Mouse (Mus musculus) hematopoietic stem cell, adult 5-6 weeks (primary cell): Measurements from ENCODE around the gene 3110021N24Rik. TPM values are rescaled to one million over a fixed set of nuclear protein-coding genes. Genes with fewer than 3 reads are reported as not detected.
"Not testable (repeated sequence)": the region's sequence is repeated elsewhere in the genome, so short reads cannot be mapped to it uniquely, and the experiment has no call there.

Experiments
- ATAC-seq, 2 experiments: fragments of 125-278 bp in 1 of 2; replicated peaks in 1 of 2; 2 replicates each; pipeline ENCODE4 v1.8.0; 2016 to 2017; ENCODE audit warnings: inconsistent platforms in 2 of 2, mild to moderate bottlenecking in 2 of 2, moderate number of reproducible peaks in 2 of 2, low read depth in 1 of 2, moderate TSS enrichment in 1 of 2; ENCODE audit not compliant: low FRiP score in 2 of 2, poor library complexity in 2 of 2, severe bottlenecking in 2 of 2, insufficient read depth in 1 of 2, low TSS enrichment in 1 of 2
- total RNA-seq: library from RNA; stranded (forward); fragments of 172-1452, 232-1000 nt; gene quantifications from 2 replicates; pipeline ENCODE4 v1.2.3, GENCODE M21; 2017

The 3110021N24Rik gene
- not detected in 2 replicates for total RNA-seq

DNA sequence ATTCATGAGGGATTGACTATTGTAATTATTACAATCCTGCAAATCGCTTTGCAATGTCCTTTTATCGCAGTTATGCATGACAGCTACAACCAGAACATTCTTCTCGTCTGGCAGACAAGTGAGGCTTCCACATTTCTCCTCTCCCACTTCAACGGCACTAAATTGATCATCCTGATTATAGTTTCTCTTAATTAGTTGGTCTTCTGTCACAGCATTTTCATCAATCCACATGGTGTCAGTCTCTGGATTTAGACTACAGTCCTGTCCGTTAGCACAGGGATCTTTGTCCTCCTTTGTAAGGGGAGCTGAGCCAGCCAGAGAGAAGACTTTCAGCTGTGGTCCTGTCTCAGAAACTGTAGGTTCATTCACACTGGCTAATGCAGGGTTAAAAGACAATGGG is at the start of gene 3110021N24Rik:
Gene 3110021N24Rik (plus strand): TSS at position 301 of the 400 bp plus-strand sequence.
- ATAC-seq = no peak

DNA sequence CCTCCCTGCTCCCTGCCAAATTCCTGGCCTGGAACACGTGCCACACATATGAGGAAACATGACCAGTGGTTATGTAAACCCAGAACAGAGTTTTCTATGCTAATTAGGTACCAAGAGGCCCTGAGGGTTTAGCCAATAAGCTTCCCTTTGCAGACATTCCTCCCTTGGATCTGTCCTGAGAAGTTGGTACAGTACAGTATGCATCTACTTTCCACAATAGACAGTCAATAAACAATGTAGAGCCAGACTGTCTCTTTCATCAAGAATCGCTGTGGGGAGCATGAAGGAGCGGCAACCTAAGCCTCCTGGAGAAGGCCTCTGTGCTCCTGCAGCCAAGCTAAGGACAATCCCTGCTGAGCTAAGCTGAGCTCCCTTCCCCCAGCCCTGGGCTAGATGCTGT is 33.3 kb upstream of the 3110021N24Rik start:
- no peak for ATAC-seq

DNA sequence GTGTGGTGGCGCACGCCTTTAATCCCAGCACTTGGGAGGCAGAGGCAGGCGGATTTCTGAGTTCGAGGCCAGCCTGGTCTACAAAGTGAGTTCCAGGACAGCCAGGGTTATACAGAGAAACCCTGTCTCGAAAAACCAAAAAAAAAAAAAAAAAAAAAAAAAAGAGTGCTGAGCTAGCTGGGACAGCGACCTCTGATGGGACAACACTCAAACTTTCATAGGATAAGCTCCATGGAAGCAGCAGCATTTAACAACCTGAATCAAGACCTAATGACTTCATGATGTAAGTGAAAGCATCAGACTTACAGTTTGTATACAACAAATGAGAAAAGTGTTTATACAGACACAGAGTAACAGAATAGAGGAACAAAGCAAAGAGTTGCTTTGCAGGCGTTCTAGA is 32.4 kb upstream of the 3110021N24Rik start:
- not testable (repeated sequence) for ATAC-seq

DNA sequence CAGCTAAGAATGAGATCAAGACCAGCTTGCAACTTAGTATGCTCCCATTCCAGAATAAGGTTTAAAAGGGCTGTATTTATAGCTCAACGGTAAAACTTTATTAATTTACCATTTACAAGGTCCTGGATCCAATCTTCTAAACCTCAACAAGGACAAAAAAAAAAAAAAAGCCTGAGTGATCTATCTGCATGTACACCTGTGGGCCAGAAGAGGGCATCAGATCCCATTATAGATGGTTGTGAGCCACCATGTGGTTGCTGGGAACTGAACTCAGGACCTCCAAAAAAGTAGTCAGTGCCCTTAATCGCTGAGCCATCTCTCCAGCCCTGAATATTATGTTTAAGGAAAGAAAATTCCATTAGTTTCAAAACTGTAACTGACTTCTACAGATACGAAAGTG is 29.0 kb upstream of the 3110021N24Rik start:
- no peak for ATAC-seq

DNA sequence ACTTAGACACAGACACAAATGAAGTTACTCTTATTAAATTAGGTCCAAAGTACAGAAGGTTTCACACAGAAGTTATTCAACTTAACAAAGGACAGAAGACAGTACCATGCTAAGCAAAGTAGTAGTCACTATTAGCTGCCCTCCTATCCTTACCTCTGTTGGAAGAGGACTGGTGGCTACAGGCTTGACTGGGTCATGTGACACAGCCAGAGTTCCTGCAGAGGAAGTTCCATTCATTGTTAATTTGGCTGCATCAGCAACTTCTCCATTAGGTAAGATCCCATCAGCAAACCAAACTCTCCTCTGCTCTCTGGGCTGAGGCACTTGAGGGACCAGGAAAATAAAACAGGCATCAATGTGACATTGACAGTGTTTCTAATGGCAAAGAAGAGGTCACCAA is 28.0 kb upstream of the 3110021N24Rik start:
- 0 out of 4 replicates have a peak, but pooled peaks of 1 of the 2 experiments have one; percentile 22 for ATAC-seq

DNA sequence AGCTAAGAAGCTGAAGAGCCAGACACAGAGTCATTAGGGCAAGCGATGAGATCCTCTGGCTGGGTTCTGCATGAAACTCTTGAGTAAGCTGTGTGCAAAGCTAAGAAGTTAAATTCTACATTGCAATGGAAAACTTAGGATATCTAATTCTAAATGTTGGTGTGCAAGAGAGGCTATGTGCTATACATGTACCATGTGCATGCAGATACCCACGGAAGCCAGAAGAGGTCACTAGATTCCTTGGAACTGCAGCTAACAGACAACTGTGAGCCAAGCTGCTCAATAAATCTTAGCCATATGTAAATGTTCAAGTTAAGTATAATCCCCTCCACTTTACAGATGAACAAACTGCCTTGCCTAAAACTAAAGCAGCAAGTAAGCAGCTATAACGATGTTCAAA is 22.5 kb upstream of the 3110021N24Rik start:
- ATAC-seq = peak in 1 of 2 experiments; percentile 17; a peak in 1 of 4 replicates

DNA sequence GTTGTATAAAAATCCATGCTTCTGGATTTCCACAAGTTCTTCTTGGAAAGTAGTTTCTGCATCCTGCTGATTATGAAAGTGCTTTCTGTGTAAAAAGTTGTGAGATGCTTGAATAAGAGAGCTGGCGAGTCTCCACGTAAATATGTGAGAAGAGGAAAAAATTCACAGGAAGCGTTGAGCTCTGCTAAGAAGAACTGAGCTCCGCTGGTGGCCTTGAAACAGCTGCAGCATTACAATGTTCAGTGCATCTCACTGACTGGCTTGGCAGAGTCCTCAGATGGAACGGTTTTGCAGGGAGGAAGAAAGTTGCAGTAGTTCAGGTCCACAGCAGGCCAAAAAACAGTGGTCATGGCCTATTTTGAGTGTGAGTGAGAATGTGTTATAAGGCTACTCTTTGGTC is 11.2 kb upstream of the 3110021N24Rik start:
- ATAC-seq = no peak

DNA sequence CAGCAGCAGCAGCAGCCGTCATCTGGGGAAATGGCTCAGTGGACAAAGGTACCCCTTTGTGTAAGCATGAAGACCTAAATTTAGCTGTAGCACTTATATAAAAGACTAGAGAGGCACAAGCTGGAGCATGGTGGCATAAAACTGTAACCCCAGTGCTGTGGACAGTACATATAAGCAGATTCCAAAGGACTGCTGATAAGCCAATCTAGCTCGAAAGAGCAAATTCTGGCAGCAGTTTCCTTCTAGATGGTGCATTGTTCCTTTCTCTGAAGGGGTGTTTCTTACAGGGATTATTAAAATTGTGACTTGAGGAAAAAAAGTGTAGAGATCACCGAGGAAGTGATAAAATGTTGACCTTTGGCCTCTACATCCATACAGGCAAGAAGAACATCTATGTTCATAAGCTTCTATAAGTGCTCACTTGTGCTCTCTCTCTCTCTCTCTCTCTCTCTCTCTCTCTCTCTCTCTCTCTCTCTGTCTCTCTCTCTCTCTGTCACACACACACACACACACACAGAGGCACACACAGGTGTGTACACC is 1.9 kb downstream of the 3110021N24Rik start:
- ATAC-seq = no peak

DNA sequence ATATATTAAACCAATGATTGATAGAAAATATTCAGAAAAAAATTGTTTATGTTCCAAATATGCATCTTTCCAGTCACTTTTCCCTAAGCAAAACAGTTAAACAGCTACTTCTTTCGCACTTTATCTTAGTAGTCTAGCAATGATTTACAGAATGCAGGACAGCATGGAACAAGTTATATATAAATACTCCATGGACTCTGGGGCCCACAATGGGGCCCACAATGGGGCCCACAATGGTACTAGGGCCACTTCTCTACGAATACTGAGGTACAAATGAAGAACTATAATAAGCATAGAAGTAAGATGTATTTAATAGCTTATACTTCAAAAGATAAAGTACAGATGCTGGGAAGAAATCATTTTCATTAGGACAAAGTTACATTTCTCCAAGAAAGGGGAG is 4.7 kb downstream of the 3110021N24Rik start:
- ATAC-seq = no peak

DNA sequence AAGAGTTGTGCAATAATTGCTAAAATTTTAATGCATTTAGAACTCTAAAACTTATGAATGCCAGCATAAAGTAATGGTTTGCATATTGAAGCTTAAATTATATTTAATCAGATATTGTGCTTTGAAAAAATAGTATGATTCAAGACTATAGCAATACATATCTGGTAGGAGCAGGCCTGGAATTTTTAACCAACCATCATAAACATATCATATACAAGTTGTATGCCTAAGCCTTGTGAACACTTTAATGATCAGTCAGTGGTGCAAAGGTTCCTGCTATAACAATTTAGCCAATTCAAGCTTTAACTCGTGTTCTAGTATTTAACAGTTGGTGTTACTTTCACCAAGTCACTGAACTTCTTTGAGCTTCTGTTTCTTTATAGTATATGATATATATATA is 11.0 kb downstream of the 3110021N24Rik start:
- ATAC-seq = no peak

DNA sequence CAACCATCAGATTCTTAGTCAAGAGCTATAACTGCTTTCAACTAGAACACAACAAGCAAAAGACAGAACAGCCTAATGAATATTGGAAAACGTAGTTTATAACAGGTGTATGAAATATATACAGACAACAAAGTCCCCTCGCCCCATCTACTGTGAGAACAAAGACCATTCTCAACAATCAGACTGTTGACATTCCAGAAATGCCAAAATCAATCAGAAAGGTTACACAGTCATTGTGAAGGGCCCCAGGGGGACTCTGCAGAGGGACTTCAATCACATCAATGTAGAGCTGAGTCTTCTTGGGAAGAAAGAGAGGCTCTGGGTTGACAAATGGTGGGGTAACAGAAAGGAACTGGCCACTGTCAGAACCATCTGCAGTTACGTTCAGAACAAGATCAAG is 12.1 kb downstream of the 3110021N24Rik start:
- no peak for ATAC-seq

DNA sequence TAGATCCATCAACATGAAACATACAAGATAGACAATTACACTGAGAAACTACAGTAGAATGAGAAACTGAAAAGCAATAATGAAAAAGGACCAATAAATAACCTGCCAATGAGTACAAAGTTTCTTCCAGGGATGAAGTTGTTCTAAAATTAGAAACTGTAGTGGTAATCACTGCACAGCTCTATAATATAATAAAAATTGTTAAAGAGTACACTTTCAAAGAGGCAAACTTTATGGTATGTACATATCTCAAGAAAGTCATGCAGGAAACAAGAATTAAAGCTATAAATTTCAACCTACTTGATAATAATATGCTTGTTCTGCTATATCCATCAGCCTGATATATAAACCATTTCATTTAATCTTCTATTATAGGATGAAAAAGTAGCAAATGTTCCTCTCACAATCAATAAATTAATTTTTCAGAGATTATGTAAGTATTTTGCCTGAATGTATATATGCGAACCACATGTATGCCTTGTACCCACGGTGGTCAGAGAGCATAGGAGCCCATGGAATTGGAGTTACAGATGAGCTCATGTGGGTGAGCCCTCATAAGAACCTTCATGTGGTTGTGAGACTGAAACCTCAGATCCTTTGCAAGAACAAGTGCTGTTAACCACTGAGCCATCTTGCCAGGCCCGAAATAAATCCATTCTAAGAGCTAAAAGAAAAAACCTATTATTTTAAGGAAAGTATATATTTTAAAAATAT is 26.9 kb downstream of the 3110021N24Rik start:
- no peak for ATAC-seq

DNA sequence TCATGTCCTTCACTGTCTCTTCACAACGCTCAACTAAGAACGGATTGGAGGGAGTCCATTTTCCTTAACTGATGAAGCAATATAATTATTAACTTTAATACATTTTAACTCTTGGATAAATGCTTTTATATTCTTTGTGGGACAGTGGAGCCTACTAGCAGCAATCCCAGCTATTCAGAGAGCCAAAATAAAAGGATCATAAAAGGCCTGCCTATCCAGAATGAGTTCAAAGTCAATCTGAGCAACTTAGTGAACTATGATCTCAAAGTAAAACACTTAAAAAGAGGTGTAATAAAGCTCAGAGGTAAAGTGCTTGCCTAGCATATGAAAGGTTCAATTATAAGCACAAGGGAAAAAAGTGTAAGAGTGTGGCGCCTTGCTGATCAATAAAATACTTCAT is 40.1 kb downstream of the 3110021N24Rik start:
- ATAC-seq = no peak

DNA sequence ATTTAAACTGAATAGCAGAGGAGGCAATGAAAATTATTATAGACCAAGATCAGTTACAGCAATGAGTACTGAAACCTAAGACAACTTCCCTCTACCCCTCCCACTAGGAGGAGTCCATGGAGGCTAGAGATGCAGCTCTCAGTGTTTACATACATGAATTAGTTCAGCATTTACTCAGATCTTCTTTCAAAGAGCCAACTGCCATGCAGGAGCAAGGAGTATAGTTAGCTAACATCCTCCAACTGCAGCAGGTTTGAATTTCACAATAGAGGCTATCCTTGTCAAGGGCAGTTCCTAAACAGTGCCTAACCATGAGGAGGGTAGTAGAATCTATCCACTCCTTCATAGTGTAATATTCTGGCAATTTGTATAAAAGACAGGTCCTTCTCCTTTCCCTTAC is 49.1 kb downstream of the 3110021N24Rik start:
- no peak for ATAC-seq

DNA sequence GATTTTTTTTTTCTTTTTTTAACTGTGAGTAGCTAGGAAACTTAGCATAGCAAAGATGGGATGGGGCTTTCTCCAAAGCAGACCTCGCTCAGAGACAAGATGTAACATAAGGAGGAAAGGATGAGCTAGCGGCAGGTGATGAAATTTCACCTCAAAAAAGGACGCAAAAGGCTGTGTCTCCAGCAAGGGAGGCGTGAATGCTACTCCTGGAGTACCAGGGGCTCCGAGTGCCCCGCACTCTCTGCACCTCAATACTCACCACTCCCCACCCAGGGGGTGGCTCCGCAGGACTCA is 60.3 kb downstream of the 3110021N24Rik start:
- ATAC-seq = 0 out of 4 replicates have a peak, but pooled peaks of 1 of the 2 experiments have one; percentile 30

DNA sequence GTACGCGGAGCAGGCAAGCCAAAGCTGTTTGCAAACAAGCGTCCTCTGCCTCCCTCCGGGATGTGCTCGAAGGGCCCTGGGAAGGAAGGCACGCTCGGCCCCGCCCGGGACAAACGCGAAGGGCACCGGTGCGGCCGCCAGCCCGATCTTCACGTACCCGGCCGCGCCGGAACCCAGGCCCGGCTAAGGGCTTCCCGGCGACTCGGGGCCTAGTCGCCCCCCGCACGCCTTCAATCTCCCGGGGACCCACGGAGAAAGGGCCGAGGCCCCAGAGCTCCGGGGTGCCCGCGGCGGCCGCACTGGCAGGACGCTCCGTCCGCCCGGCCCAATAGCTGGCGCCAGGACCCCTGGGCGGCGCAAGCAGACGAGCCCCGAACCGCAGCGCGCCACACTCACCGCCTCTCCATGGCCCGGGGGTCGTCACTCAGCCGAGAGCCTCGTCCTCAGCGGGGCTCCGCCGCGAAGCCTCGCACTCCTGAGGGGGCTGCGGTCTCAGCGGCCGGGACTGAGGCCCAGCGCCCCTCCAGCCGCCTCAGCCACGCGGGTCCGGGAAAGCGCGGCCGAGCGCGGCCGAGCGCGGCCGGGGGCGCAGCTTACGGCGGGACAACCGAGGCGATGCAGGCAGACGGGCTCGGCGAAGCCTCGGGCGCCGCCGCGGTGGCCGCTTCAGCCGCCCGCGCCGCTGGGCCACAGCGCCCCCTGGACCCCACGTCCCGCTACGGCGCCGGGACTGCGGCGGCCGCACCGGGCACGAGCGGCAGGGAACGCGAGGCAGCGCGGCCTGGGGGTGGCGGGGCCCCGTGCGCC is 60.8 kb downstream of the 3110021N24Rik start, which contains the start of gene Zfyve9:
Gene Zfyve9 (minus strand): TSS at position 742 of the 807 bp plus-strand sequence.
- peak; percentile 65 to 85 for ATAC-seq

DNA sequence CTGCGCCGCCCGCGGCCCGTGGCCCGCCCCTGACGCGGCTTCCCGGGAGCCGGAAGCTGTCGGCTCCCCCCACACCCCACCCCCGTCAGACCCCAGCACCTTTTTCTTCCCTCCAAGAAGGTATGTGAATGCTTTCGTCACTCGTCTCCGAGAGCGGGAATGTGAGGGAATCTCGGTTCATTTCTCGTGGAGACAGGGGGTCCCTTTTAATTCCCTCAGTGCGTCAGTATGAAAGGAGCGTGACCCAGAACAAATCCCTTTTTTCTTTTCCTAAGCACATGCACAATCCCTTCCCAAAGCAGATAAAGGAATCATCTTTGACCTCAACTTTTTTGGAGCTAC is 61.4 kb downstream of the 3110021N24Rik start:
- ATAC-seq = no peak

DNA sequence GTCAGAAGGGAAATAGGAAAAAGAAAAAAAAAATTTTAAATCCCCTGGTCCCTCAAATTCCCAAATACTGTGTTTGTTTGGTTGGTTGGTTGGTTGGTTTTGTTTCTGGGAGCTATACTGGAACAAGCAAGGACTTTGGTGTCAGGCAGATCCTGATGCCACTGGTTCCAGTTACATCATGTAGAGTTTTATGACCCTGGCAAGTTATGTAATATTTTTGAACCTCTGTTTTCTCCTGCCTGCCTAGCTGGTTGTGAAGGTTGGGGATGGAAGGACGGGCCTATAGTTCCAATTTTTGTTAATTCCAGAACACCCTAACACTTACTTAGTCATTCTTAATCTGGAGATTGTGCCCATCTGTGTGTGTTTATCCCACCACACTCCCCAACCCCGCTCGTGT is 62.1 kb downstream of the 3110021N24Rik start:
- no peak for ATAC-seq
